Mouse (Mus musculus): Measurements from ENCODE around the gene Klhl3. TPM values are rescaled to one million over a fixed set of nuclear protein-coding genes. Genes with fewer than 3 reads are reported as not detected.

The Klhl3 gene
- polyA plus RNA-seq, 1 experiment = 0.86 TPM

- H3K4me1 ChIP-seq (ENCODE audit: control insufficient read depth, insufficient read depth, insufficient read length) = no peaks in the 10 kb centered on the region
- no peaks in the 10 kb centered on the region for H3K27me3 ChIP-seq (ENCODE audit: control insufficient read depth, insufficient read depth, low read length)
- 96% methylated on average over 3 of the region's 3 CpGs for WGBS
- TF ChIP-seq POLR2A (IDR thresholded peaks at IDR 0.05; ENCODE audit: low read depth, low read length) = no peak
- no peak for TF ChIP-seq CTCF (IDR thresholded peaks at IDR 0.05; ENCODE audit: extremely low read depth, insufficient read depth, insufficient read length, insufficient replicate concordance)
- H3K27ac ChIP-seq (ENCODE audit: insufficient read depth, low read length) = no peak overlapping the region
- no peak overlapping the region for H3K4me3 ChIP-seq (ENCODE audit: extremely low read depth, insufficient read depth, insufficient read length)
- DNase-seq (ENCODE audit: low read depth in 1 of 2, low spot score in 2 of 2) = no peak
- H3K36me3 ChIP-seq (ENCODE audit: control insufficient read depth, insufficient read depth, low read length) = no peaks in the 10 kb centered on the region
Measured at GRCm38 (mm10) chr13:58001792-58002191, 111.6 kb downstream of the Klhl3 start.

GRCm38 (mm10) chr13:57996536-57996935, 116.9 kb downstream of the Klhl3 start:
- WGBS = 75% methylated on average over 11 of the region's 11 CpGs
- TF ChIP-seq CTCF (IDR thresholded peaks at IDR 0.05; ENCODE audit: extremely low read depth, insufficient read depth, insufficient read length, insufficient replicate concordance) (no peak), POLR2A (IDR thresholded peaks at IDR 0.05; ENCODE audit: low read depth, low read length) (no peak)
- Histone ChIP-seq H3K36me3 (ENCODE audit: control insufficient read depth, insufficient read depth, low read length) (no peaks in the 10 kb centered on the region), H3K27ac (ENCODE audit: insufficient read depth, low read length) (no peak overlapping the region), H3K27me3 (ENCODE audit: control insufficient read depth, insufficient read depth, low read length) (no peaks in the 10 kb centered on the region), H3K4me3 (ENCODE audit: extremely low read depth, insufficient read depth, insufficient read length) (no peak overlapping the region), H3K4me1 (ENCODE audit: control insufficient read depth, insufficient read depth, insufficient read length) (no peaks in the 10 kb centered on the region)
- DNase-seq (ENCODE audit: low read depth in 1 of 2, low spot score in 2 of 2) = no peak

GRCm38 (mm10) chr13:57995864-57996263, 117.5 kb downstream of the Klhl3 start:
- no peak for DNase-seq (ENCODE audit: low read depth in 1 of 2, low spot score in 2 of 2)
- Histone ChIP-seq H3K4me3 (ENCODE audit: extremely low read depth, insufficient read depth, insufficient read length) (no peak overlapping the region), H3K36me3 (ENCODE audit: control insufficient read depth, insufficient read depth, low read length) (no peaks in the 10 kb centered on the region), H3K4me1 (ENCODE audit: control insufficient read depth, insufficient read depth, insufficient read length) (no peaks in the 10 kb centered on the region), H3K27ac (ENCODE audit: insufficient read depth, low read length) (no peak overlapping the region), H3K27me3 (ENCODE audit: control insufficient read depth, insufficient read depth, low read length) (no peaks in the 10 kb centered on the region)
- TF ChIP-seq CTCF (IDR thresholded peaks at IDR 0.05; ENCODE audit: extremely low read depth, insufficient read depth, insufficient read length, insufficient replicate concordance) (no peak), POLR2A (IDR thresholded peaks at IDR 0.05; ENCODE audit: low read depth, low read length) (no peak)
- WGBS = 41% methylated on average over 13 of the region's 13 CpGs

- DNase-seq (ENCODE audit: low read depth in 1 of 2, low spot score in 2 of 2) = no peak
- Histone ChIP-seq H3K4me3 (ENCODE audit: extremely low read depth, insufficient read depth, insufficient read length) (no peak overlapping the region), H3K27me3 (ENCODE audit: control insufficient read depth, insufficient read depth, low read length) (no peaks in the 10 kb centered on the region), H3K27ac (ENCODE audit: insufficient read depth, low read length) (no peak overlapping the region), H3K36me3 (ENCODE audit: control insufficient read depth, insufficient read depth, low read length) (no peaks in the 10 kb centered on the region), H3K4me1 (ENCODE audit: control insufficient read depth, insufficient read depth, insufficient read length) (no peaks in the 10 kb centered on the region)
- WGBS = 86% methylated on average over 10 of the region's 10 CpGs
- TF ChIP-seq CTCF (IDR thresholded peaks at IDR 0.05; ENCODE audit: extremely low read depth, insufficient read depth, insufficient read length, insufficient replicate concordance) (no peak), POLR2A (IDR thresholded peaks at IDR 0.05; ENCODE audit: low read depth, low read length) (no peak)
Measured at GRCm38 (mm10) chr13:57984637-57985036, 128.8 kb downstream of the Klhl3 start.

- no peaks in the 10 kb centered on the region for H3K36me3 ChIP-seq (ENCODE audit: control insufficient read depth, insufficient read depth, low read length)
- TF ChIP-seq POLR2A (IDR thresholded peaks at IDR 0.05; ENCODE audit: low read depth, low read length) (no peak), CTCF (IDR thresholded peaks at IDR 0.05; ENCODE audit: extremely low read depth, insufficient read depth, insufficient read length, insufficient replicate concordance) (no peak)
- no peak for DNase-seq (ENCODE audit: low read depth in 1 of 2, low spot score in 2 of 2)
- no peaks in the 10 kb centered on the region for H3K27me3 ChIP-seq (ENCODE audit: control insufficient read depth, insufficient read depth, low read length)
- no peak overlapping the region for H3K27ac ChIP-seq (ENCODE audit: insufficient read depth, low read length)
- no peaks in the 10 kb centered on the region for H3K4me1 ChIP-seq (ENCODE audit: control insufficient read depth, insufficient read depth, insufficient read length)
- 69% methylated on average over 8 of the region's 8 CpGs for WGBS
- no peak overlapping the region for H3K4me3 ChIP-seq (ENCODE audit: extremely low read depth, insufficient read depth, insufficient read length)
Measured at GRCm38 (mm10) chr13:57984163-57984562, 129.2 kb downstream of the Klhl3 start.

- H3K36me3 ChIP-seq (ENCODE audit: control insufficient read depth, insufficient read depth, low read length) = no peaks in the 10 kb centered on the region
- H3K27me3 ChIP-seq (ENCODE audit: control insufficient read depth, insufficient read depth, low read length) = no peaks in the 10 kb centered on the region
- TF ChIP-seq POLR2A (IDR thresholded peaks at IDR 0.05; ENCODE audit: low read depth, low read length) (no peak), CTCF (IDR thresholded peaks at IDR 0.05; ENCODE audit: extremely low read depth, insufficient read depth, insufficient read length, insufficient replicate concordance) (no peak)
- H3K4me3 ChIP-seq (ENCODE audit: extremely low read depth, insufficient read depth, insufficient read length) = no peak overlapping the region
- H3K27ac ChIP-seq (ENCODE audit: insufficient read depth, low read length) = no peak overlapping the region
- H3K4me1 ChIP-seq (ENCODE audit: control insufficient read depth, insufficient read depth, insufficient read length) = no peaks in the 10 kb centered on the region
- no peak for DNase-seq (ENCODE audit: low read depth in 1 of 2, low spot score in 2 of 2)
- 32% methylated on average over 12 of the region's 12 CpGs for WGBS
Measured at GRCm38 (mm10) chr13:57983330-57983729, 130.1 kb downstream of the Klhl3 start.

- Histone ChIP-seq H3K36me3 (ENCODE audit: control insufficient read depth, insufficient read depth, low read length) (no peaks in the 10 kb centered on the region), H3K4me1 (ENCODE audit: control insufficient read depth, insufficient read depth, insufficient read length) (no peaks in the 10 kb centered on the region), H3K27ac (ENCODE audit: insufficient read depth, low read length) (no peak overlapping the region), H3K4me3 (ENCODE audit: extremely low read depth, insufficient read depth, insufficient read length) (no peak overlapping the region), H3K27me3 (ENCODE audit: control insufficient read depth, insufficient read depth, low read length) (no peaks in the 10 kb centered on the region)
- DNase-seq (ENCODE audit: low read depth in 1 of 2, low spot score in 2 of 2) = no peak
- 49% methylated on average over 11 of the region's 11 CpGs for WGBS
- TF ChIP-seq POLR2A (IDR thresholded peaks at IDR 0.05; ENCODE audit: low read depth, low read length) = no peak
Measured at GRCm38 (mm10) chr13:57982904-57983303, 130.5 kb downstream of the Klhl3 start.
